Mouse (Mus musculus): ENCODE measurements around the gene Fbrsl1.

GRCm38 (mm10) chr5:110489639-110490038 is 41.3 kb upstream of the Fbrsl1 start:
- TF ChIP-seq CTCF (IDR thresholded peaks at IDR 0.05; ENCODE audit: insufficient read depth, low read length) (no peak), POLR2A (IDR thresholded peaks at IDR 0.05; ENCODE audit: borderline replicate concordance, extremely low read depth, low read depth, low read length) (no peak)

Measured in lung, adult 2 months (tissue).